Mouse (Mus musculus) granulocyte monocyte progenitor cell, adult 5-6 weeks (primary cell): ENCODE measurements around the gene Plpp4. TPM values are rescaled to one million over a fixed set of nuclear protein-coding genes. Genes with fewer than 3 reads are reported as not detected.

ENCODE experiments used
- ATAC-seq: replicated peaks from 2 replicates; pipeline ENCODE4 v1.8.0; 2016; ENCODE audit warnings: mild to moderate bottlenecking, moderate TSS enrichment, inconsistent platforms; ENCODE audit not compliant: poor library complexity, severe bottlenecking
- total RNA-seq, 2 experiments: library from RNA; stranded (forward) in 1 of 2; stranded (reverse) in 1 of 2; fragments of 200-712, 200-1000 nt in 1 of 2; fragments of >200 nt in 1 of 2; fragmentation: Nextera tagmentation in 1 of 2; gene quantifications; 2 replicates each; pipeline ENCODE4 v1.2.3; 2014 to 2017

Plpp4 gene
- total RNA-seq, 2 experiments from 2014 or later: not detected

- ATAC-seq: no peak
These were observed 28.5 kb downstream of the Plpp4 start for GRCm38 (mm10) chr7:129285186-129285868.

GRCm38 (mm10) chr7:129293211-129293610 lies 36.4 kb downstream of the Plpp4 start:
- ATAC-seq: no peak

- no peak for ATAC-seq
These were observed 44.8 kb downstream of the Plpp4 start for GRCm38 (mm10) chr7:129301622-129302021.

GRCm38 (mm10) chr7:129303356-129303755 lies 46.5 kb downstream of the Plpp4 start:
- ATAC-seq: no peak

GRCm38 (mm10) chr7:129307042-129307825 lies 50.4 kb downstream of the Plpp4 start:
- no peak for ATAC-seq

- no peak for ATAC-seq
These were observed 51.8 kb downstream of the Plpp4 start for GRCm38 (mm10) chr7:129308661-129309060.

GRCm38 (mm10) chr7:129312521-129312920 lies 55.7 kb downstream of the Plpp4 start:
- no peak for ATAC-seq

- no peak for ATAC-seq
These were observed 57.1 kb downstream of the Plpp4 start for GRCm38 (mm10) chr7:129313969-129314368.

GRCm38 (mm10) chr7:129340096-129340495 lies 83.3 kb downstream of the Plpp4 start:
- no peak for ATAC-seq

- no peak for ATAC-seq
These were observed 98.7 kb downstream of the Plpp4 start for GRCm38 (mm10) chr7:129355561-129355960.

GRCm38 (mm10) chr7:129375306-129375705 lies 118.5 kb downstream of the Plpp4 start:
- no peak for ATAC-seq

- ATAC-seq: no peak
These were observed 128.3 kb downstream of the Plpp4 start for GRCm38 (mm10) chr7:129385149-129385548.

GRCm38 (mm10) chr7:129392835-129393489 lies 136.1 kb downstream of the Plpp4 start:
- no peak for ATAC-seq

GRCm38 (mm10) chr7:129396561-129396960 lies 139.7 kb downstream of the Plpp4 start:
- no peak for ATAC-seq

GRCm38 (mm10) chr7:129399071-129399470 lies 142.2 kb downstream of the Plpp4 start:
- ATAC-seq: no peak

- ATAC-seq: no peak
These were observed 146.0 kb downstream of the Plpp4 start for GRCm38 (mm10) chr7:129402695-129403364.

GRCm38 (mm10) chr7:129406069-129406468 lies 149.2 kb downstream of the Plpp4 start:
- no peak for ATAC-seq

GRCm38 (mm10) chr7:129412695-129413094 lies 155.9 kb downstream of the Plpp4 start:
- ATAC-seq: no peak

GRCm38 (mm10) chr7:129415179-129415578 lies 158.3 kb downstream of the Plpp4 start:
- no peak for ATAC-seq

- ATAC-seq: no peak
These were observed 164.3 kb downstream of the Plpp4 start for GRCm38 (mm10) chr7:129421181-129421580.

- no peak for ATAC-seq
These were observed 168.7 kb downstream of the Plpp4 start for GRCm38 (mm10) chr7:129425554-129425953.
